In genomic region chr2:126014989-126015710, GRCm38 (mm10) we compare ENCODE assay signal across 17 mouse cellular contexts. TPM values are rescaled to one million over a fixed set of nuclear protein-coding genes. Genes with fewer than 3 reads are reported as not detected.
DNase-seq lines count a peak whose midpoint lies in the region; ATAC-seq and TF ChIP-seq lines count a peak whose summit lies in the region.
"Had no signal": no experiment of that assay in that cellular context is flagged by ENCODE, and none has a peak within 500 bp of the region (broad histone marks: within the 10 kb centered on the region; RNA-seq: fewer than 3 reads in every experiment).

No protein-coding gene starts in this region.

- no peaks in the 10 kb centered on the region for H3K79me2 ChIP-seq in heart, adult 2 months (replicated peaks; ENCODE audit: control insufficient read depth, insufficient read depth, low read length)

- H3K4me2 ChIP-seq in heart, embryonic 12.5 days, result peak overlapping the region; percentile 25; the same call in 1 of the 2 replicates
- peak overlapping the region; percentile 8; the same call in 1 of the 2 replicates for H3K4me2 ChIP-seq in forebrain, embryonic 12.5 days
- no peak overlapping the region for H3K4me2 ChIP-seq in midbrain, embryonic 11.5 days

- no peak overlapping the region for H3K9ac ChIP-seq in heart, embryonic 12.5 days
- H3K9ac ChIP-seq in heart, adult 2 months (ENCODE audit: low read depth, low read length), result no peak overlapping the region
- no peak overlapping the region for H3K9ac ChIP-seq in forebrain, embryonic 12.5 days
- H3K9ac ChIP-seq in midbrain, embryonic 11.5 days (ENCODE audit: low read length), result no peak overlapping the region

- DNase-seq in heart, adult 2 months, result no peak
- peak; percentile 11 for DNase-seq in R1 (ENCODE audit: low read depth, low spot score)
- peak; percentile 83 for DNase-seq in midbrain, embryonic 11.5 days (ENCODE audit: low spot score, missing footprints)
- no peak for DNase-seq in retina, embryonic 14.5 days (ENCODE audit: low spot score)
- DNase-seq in thymus, adult 18-20 months, result no peak
- DNase-seq: adrenal gland, adult 2 months; cerebellum, adult 9-10 months; kidney, adult 18-20 months; kidney, postnatal 36 days; liver; lung, adult 2 months had no signal

- no peaks in the 10 kb centered on the region for H3K27me3 ChIP-seq in heart, embryonic 12.5 days (replicated peaks)
- no peaks in the 10 kb centered on the region for H3K27me3 ChIP-seq in heart, adult 2 months (ENCODE audit: control insufficient read depth, insufficient read depth, low read length)
- no peaks in the 10 kb centered on the region for H3K27me3 ChIP-seq in forebrain, embryonic 12.5 days
- H3K27me3 ChIP-seq in midbrain, embryonic 11.5 days (ENCODE audit: control insufficient read depth, insufficient read depth, low read length), result no peaks in the 10 kb centered on the region

- WGBS in heart, embryonic 12.5 days, result 39% methylated on average over 12 of the region's 12 CpGs
- 56% methylated on average over 12 of the region's 12 CpGs for WGBS in heart, adult 2 months
- 28% methylated on average over 12 of the region's 12 CpGs for WGBS in forebrain, embryonic 12.5 days
- WGBS in midbrain, embryonic 11.5 days, result 44% methylated on average over 12 of the region's 12 CpGs

- TF ChIP-seq EP300 in heart, adult 2 months (IDR thresholded peaks at IDR 0.05; ENCODE audit: insufficient read depth, low read depth, low read length), result no peak

- intact Hi-C loops in heart, adult 2 months (cut with DNase I), result no loop called here

- peak; percentile 61; the same call in 1 of the 2 replicates for ATAC-seq in heart, embryonic 12.5 days (ENCODE audit: insufficient number of reproducible peaks, low FRiP score)
- ATAC-seq in forebrain, embryonic 12.5 days (ENCODE audit: low FRiP score), result peak; percentile 77
- peak; percentile 72 for ATAC-seq in midbrain, embryonic 11.5 days (ENCODE audit: low FRiP score)
- ATAC-seq: hindbrain, postnatal 0 days had no signal

- H3K36me3 ChIP-seq in heart, embryonic 12.5 days, result no peaks in the 10 kb centered on the region
- no peaks in the 10 kb centered on the region for H3K36me3 ChIP-seq in heart, adult 2 months (ENCODE audit: control insufficient read depth, insufficient read depth, low read length)
- no peaks in the 10 kb centered on the region for H3K36me3 ChIP-seq in forebrain, embryonic 12.5 days (replicated peaks)
- H3K36me3 ChIP-seq in midbrain, embryonic 11.5 days (ENCODE audit: control insufficient read depth, insufficient read depth, low read length), result no peaks in the 10 kb centered on the region
- H3K36me3 ChIP-seq: embryonic facial prominence, embryonic 10.5 days had no signal

- TF ChIP-seq CTCF in heart, adult 2 months (IDR thresholded peaks at IDR 0.05), result no peak

- H3K9me3 ChIP-seq in heart, embryonic 12.5 days (replicated peaks), result no peaks in the 10 kb centered on the region
- no peaks in the 10 kb centered on the region for H3K9me3 ChIP-seq in forebrain, embryonic 12.5 days
- H3K9me3 ChIP-seq in midbrain, embryonic 11.5 days (ENCODE audit: control insufficient read depth, low read length), result no peaks in the 10 kb centered on the region
- H3K9me3 ChIP-seq: embryonic facial prominence, embryonic 10.5 days had no signal

- H3K4me3 ChIP-seq in heart, embryonic 12.5 days, result no peak overlapping the region
- no peak overlapping the region for H3K4me3 ChIP-seq in heart, adult 2 months
- no peak overlapping the region for H3K4me3 ChIP-seq in forebrain, embryonic 12.5 days (replicated peaks)
- H3K4me3 ChIP-seq in midbrain, embryonic 11.5 days (ENCODE audit: low read depth, low read length), result no peak overlapping the region
- H3K4me3 ChIP-seq: embryonic facial prominence, embryonic 10.5 days; erythroblast, embryonic 14.5 days had no signal

- peak overlapping the region; percentile 81 for H3K27ac ChIP-seq in heart, embryonic 12.5 days (ENCODE audit: poor library complexity, severe bottlenecking)
- no peak overlapping the region for H3K27ac ChIP-seq in heart, adult 2 months
- H3K27ac ChIP-seq in forebrain, embryonic 12.5 days, result no peak overlapping the region
- H3K27ac ChIP-seq in midbrain, embryonic 11.5 days (ENCODE audit: low read depth, low read length), result no peak overlapping the region
- H3K27ac ChIP-seq: embryonic facial prominence, embryonic 10.5 days; hindbrain, postnatal 0 days; macrophage had no signal

- peaks cover 10% of the 10 kb centered on the region; the same call in 1 of the 2 replicates for H3K4me1 ChIP-seq in heart, embryonic 12.5 days (replicated peaks)
- no peaks in the 10 kb centered on the region for H3K4me1 ChIP-seq in heart, adult 2 months (ENCODE audit: control insufficient read depth, insufficient read depth, low read length)
- peaks cover 22% of the 10 kb centered on the region for H3K4me1 ChIP-seq in forebrain, embryonic 12.5 days
- H3K4me1 ChIP-seq in midbrain, embryonic 11.5 days (ENCODE audit: control insufficient read depth, insufficient read depth, low read length), result peaks cover 8% of the 10 kb centered on the region; the same call in 1 of the 2 replicates

- no peak for TF ChIP-seq POLR2A in heart, adult 2 months (IDR thresholded peaks at IDR 0.05; ENCODE audit: insufficient read depth, low read depth, low read length)

RNA-seq across cellular contexts. Expression of gene Fgf7, which starts 19.3 kb away (rescaled TPM):
- polyA plus RNA-seq in heart, embryonic 12.5 days (2016; fragmentation: Nextera tagmentation; extraction: Ambion mirVana), result 0.73 and 0.85 TPM in 2 replicates
- total RNA-seq in heart, adult 2 months (2021), result 1 to 10 TPM; 1.8 to 2.3 TPM
- polyA plus RNA-seq in heart, adult 2 months (2012; rRNA removed), result 0.55 and 2.6 TPM in 2 replicates
- 0.83 and 1.1 TPM in 2 replicates for polyA plus RNA-seq in forebrain, embryonic 12.5 days (2016; fragmentation: Nextera tagmentation; extraction: Ambion mirVana)
- 0.37 and 0.57 TPM in 2 replicates for polyA plus RNA-seq in midbrain, embryonic 11.5 days (2014; fragmentation: Nextera tagmentation; extraction: Ambion mirVana)
- polyA plus RNA-seq: erythroblast, embryonic 14.5 days had no signal

Comparison
In these comparisons a context has a peak if more than half of its experiments do, and no peak if none do; other contexts are left out.
1. DNase-seq: peak in R1 (single experiment) and midbrain, embryonic 11.5 days (single experiment); none in heart, adult 2 months (0 of 2), retina, embryonic 14.5 days (single experiment) and thymus, adult 18-20 months (0 of 2).
2. Peak in every context shown above with its lines, with median percentiles within 50 percentile points of each other: ATAC-seq.